In genomic region chr9:95539176-95539800, GRCm38 (mm10) we compare ENCODE assay signal across 16 mouse cellular contexts.
"Had no signal": no experiment of that assay in that cellular context is flagged by ENCODE, and none has a peak within 500 bp of the region (broad histone marks: within the 10 kb centered on the region; RNA-seq: fewer than 3 reads in every experiment).

No protein-coding gene starts in this region.

- H3K9ac ChIP-seq: lung, embryonic 15.5 days; midbrain, embryonic 13.5 days; midbrain, embryonic 15.5 days; neural tube, embryonic 12.5 days; stomach, embryonic 15.5 days had no signal

- H3K27ac ChIP-seq: lung, embryonic 15.5 days; macrophage; midbrain, embryonic 13.5 days; midbrain, embryonic 15.5 days; neural tube, embryonic 12.5 days; stomach, embryonic 15.5 days; stomach, postnatal 0 days had no signal

- H3K4me3 ChIP-seq: lung, embryonic 15.5 days; megakaryocyte, embryonic 14.5 days; midbrain, embryonic 13.5 days; midbrain, embryonic 15.5 days; neural tube, embryonic 12.5 days; stomach, embryonic 15.5 days had no signal

- H3K27me3 ChIP-seq: lung, embryonic 15.5 days; midbrain, embryonic 13.5 days; midbrain, embryonic 15.5 days; neural tube, embryonic 12.5 days; stomach, embryonic 15.5 days had no signal

- DNase-seq: lung, postnatal 14 days; lung, postnatal 36 days; right cerebral cortex, postnatal 14 days; thymus, adult 2 months; thymus, postnatal 25 days; thymus, postnatal 4 days had no signal

- H3K9me3 ChIP-seq: lung, embryonic 15.5 days; midbrain, embryonic 13.5 days; midbrain, embryonic 15.5 days; neural tube, embryonic 12.5 days; stomach, embryonic 15.5 days had no signal

- H3K4me1 ChIP-seq: lung, embryonic 15.5 days; midbrain, embryonic 13.5 days; neural tube, embryonic 12.5 days; stomach, embryonic 15.5 days had no signal

- H3K36me3 ChIP-seq: lung, embryonic 15.5 days; midbrain, embryonic 13.5 days; midbrain, embryonic 15.5 days; neural tube, embryonic 12.5 days; stomach, embryonic 15.5 days had no signal

- H3K4me2 ChIP-seq: lung, embryonic 15.5 days; midbrain, embryonic 11.5 days; midbrain, embryonic 13.5 days; midbrain, embryonic 15.5 days; neural tube, embryonic 12.5 days; stomach, embryonic 15.5 days had no signal

- ATAC-seq: lung, postnatal 0 days; midbrain, embryonic 13.5 days; midbrain, embryonic 15.5 days had no signal
